Mouse (Mus musculus): Measurements from ENCODE around the gene Slfn2.

Gene Slfn2

DNA sequence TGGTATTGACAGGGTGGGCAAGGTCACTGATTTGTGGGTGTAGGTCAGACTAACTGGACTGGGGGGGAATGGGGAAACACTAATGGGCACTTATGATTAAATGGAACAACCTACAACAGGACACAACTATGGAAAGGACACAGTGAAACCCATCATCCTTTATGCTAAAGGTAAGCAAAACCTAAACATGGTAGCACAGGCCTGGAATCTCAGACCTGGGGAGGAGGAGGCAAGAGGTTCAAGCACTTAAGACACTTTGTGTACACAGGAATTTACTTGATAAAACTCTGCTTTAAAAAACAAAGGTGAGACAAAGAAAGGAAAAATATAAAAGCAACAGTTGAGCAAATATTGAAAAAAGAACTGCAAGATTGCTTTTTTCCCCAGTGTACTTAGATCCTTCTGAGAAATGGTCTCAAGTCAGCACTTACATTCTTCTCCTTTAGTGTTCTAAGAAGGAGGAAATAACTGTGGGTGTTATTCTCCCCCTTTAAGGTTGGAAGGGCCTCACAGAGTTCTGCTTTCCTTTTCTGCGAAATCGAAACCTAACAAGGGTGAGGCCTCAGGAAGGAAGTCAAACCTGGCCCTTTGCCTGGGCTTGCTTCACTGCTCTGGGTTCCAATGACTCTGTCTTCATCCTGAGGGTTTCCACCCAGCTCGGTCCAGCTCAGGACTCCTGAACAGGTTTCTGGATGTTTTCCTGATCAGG lies 13.0 kb downstream of the Slfn2 start:
- DNase-seq: no peak

DNA sequence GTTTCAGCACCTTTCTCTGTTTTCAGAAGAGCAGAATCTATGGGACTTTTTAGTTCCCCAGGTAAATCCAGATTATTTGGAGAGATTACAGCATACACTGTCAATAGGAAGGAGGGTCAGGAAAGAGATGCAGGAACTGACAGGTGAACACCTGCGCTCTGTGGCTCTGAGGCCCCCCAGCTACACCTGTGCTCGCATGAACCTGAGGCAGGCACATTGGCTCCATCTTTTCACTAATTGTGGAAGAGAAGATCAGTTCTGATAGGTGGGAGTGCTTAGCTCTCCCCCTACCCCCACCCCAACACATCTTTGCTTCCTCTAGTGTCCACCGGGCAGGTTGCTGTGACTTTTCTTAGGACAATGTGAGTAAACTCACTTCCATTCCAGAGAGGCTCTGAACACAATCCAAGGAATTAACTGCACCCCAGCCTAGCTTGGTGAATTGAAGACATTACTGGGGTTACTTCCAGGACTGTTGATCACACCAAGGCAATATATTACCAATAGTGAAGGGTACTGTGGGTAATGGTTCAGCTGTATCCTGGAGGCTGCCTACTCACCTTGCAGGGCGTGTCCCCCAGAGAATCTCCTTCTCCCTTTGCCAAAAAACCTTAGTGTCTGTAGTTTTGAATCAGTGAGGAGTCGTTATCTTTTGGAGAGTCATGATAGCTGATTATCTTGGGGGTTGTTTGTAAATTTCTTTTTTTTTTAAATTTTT lies 13.7 kb downstream of the Slfn2 start:
- DNase-seq: no peak

DNA sequence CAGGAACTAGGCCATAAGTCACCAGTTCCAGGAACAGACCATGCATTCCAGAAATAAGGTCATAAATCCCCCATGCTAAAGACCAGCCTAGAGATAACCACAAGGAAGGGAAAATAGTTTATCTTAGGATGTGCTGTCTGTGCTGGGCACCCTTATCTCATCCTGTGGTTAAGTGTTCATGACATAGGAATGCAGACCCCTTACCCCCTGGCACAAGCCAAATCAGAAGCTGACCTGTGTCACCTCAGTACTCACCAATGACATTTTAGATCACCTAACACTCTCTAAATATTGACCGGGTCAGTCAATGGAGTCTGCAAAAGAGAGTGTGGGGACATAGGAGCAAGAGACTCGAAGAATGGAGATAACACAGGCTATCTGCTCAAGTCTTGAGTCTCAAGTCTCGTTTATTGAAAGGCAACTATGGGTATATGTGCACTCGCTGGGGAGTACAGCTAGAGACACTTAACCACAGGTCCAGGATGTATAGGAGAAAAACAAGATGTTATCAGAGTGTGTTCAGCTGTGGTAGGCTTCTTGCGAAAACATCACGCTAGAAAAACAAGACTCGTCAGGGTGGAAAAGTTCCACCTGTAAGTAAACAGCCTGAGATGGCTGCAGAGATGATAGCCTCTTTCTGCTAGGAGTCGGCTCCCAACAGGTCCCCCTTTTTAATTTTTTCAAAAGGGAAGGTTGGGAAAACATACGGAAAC lies 14.7 kb downstream of the Slfn2 start:
- no peak for DNase-seq

DNA sequence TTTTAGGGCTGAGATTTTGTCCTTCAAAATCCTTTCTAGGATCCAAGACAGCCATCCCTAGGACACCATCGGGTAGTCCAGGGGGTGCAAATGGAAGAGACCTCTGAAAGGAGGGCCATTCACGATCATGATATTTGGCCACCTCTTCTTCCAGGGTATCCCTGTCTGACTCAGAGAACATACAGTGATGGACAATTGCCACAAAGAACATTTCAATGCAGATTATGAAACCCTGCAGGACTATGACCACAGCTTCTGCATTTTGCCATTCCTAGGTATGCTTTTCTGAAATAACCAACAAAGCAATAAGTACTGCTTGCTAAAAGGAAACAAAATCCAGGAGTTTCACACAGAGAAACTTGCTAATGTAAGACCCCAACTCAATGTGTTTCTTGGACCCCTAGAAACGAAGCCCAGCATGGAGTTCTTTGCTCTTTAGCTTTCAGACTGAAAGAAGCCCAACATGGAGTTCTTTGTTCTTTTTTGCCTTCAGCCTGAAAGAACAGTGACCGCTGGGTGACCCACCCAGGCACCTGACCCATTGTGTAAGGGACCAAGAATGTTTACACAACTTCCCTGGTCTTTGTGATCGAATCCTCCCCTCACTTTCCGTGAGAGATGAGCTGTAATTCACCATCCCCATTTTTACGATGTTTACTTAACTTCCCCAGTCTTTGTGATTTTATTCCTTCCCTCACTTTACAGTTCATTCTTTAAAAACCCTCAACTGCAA lies 18.0 kb downstream of the Slfn2 start:
- no peak for DNase-seq

DNA sequence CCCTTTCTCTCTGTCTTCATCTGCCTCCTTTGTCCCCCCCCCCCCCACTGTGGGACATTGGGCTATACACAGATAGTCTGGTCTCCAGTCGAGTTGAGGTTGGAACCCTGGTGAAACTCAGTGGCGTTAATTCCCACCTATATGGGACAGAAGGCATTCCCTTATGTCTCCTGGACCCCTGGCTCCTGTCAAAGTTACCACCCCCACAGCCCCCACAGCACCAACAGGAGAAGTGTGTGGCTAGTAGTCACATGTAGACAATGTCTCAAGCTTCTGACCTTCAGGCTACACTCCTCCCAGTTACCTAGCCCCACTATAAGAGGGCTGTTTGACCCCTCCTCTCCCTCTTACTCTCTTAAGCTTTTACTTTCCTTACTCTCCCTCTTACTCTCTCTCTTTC lies 19.2 kb downstream of the Slfn2 start:
- DNase-seq: no peak

DNA sequence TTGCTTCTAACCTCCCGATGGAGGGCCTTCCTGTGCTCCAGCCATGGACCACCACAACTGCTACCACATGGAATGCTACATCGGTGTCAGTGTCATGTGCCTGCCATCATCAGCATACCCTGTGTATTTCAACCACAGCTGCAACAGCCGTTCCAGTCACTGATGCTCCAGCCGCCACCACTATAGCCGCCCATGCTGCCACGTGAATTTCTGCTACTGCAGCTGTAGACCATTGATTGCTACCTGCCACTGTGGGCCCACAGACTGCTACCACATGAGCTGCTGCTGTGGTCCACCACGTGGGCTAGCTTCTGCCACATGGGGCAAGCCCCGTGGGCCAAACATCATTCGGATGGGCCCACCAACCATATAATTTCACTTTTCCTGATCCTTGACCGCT lies 19.8 kb downstream of the Slfn2 start:
- no peak for DNase-seq

DNA sequence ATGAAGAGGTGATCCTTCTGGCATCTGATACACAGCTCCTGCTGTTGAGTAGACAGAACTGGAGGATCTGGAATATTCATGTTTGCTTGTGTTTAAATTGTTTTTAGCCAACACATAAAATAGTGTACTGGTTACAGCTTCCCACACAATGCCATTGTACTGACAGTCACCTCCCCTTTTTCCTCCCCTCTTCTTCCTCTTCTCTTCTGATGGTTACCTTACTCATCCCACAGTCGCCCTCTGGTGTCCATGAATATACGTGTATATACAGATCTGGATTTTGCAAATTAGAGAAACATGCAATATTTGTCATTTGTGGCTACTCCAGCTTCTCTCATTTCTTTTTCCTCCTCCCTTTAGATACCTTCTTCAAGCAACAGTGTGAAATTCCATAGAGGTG lies 50.2 kb downstream of the Slfn2 start:
- DNase-seq: no peak

DNA sequence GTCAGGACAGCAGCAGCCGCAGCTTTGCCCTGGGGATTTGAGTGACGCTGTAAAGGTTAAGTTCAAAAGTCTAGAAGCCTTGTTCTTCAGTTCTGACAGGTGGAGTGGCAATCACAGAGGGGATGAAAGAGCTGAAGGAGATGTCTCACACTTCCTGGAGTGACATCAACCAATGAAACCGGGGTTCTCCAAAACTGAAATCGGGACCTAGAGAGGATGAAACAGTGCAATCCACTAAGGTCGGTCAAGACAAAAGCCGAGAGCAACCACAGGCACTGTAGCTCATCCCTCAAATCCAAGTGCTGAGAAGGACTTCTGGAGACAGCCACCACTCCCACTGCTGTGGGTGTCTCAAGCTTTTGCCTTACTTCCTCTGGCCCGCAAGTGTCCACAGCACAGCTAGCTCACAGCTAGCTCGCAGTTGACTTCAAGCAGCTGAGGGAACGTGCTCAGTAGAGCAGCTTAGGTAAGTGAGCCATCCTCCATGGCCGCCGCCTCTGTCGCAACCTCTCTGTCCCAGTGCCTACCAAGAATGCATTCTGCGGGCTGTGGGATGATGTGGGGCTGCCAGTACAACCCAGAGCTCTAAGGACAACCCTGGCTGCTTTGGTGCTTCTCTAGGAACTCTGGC lies 51.8 kb downstream of the Slfn2 start, which contains the start of gene Slfn1:
Slfn1 (plus strand) TSS at position 253 of the 631 bp plus-strand sequence.
- DNase-seq: no peak

DNA sequence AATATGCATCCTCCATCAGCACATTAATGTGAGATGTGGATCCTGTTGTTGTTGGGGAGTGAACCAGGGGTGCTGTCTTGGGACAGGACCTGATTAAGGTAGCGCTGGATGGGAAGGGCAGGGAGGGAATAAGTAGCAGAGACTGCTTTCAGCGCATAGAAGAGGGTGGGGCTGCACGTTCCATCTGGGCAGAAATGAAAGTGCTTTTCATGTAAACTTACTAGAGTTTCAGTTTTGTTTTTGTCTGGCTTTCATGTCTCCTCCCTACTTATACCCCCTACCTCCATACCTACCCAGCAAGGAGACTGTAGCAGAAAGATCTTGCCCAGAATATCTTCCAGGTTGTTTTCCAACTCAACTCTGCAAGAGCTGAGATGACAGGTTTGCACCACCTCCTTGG lies 53.1 kb downstream of the Slfn2 start:
- DNase-seq: no peak

Data from cerebellum, postnatal 36 days (tissue).